Mouse (Mus musculus): ENCODE results near the gene Chst1. TPM values are rescaled to one million over a fixed set of nuclear protein-coding genes. Genes with fewer than 3 reads are reported as not detected.

The Chst1 gene
- total RNA-seq, 2 experiments from 2014 or later, result 201 to 212 TPM

DNA sequence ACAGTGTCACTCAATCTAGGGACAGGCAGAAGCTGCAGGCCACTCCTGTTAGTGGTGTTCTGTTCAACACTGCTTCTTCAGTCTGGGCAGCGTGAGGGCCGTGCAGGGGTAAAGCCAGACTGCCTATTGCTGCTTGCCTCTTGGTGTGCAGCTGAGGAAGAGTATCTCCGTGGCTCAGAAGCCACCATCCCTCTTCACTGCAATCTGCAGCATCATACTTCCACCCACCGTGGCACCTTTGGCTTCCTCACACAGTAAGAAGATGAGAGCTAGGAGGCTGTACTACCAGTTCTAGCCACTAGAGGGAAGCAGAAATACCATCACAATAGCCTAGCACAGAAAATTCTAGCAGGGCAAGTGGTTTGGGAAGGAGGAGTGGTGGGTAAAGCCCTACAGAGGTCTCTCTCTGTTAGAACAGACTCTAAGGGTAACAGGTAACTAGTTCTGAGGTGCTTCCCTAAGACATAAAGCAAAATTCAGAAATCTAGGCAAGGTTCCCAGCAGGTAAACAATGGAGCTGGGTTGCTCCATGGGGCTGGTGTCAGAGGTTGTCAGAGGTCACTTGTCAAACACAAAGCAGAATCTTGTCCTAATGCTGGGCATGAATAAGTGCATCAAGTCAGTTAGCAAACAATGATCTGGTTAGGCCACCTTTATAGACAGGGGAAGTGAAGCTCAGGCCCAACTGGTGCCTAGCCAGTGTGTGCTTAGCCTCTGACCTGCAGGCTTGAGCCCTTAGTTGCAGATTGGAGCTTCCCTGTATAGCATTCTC is 9.5 kb downstream of the Chst1 start:
- DNase-seq (ENCODE audit: low spot score in 2 of 2), result peak; percentile 77 to 78

DNA sequence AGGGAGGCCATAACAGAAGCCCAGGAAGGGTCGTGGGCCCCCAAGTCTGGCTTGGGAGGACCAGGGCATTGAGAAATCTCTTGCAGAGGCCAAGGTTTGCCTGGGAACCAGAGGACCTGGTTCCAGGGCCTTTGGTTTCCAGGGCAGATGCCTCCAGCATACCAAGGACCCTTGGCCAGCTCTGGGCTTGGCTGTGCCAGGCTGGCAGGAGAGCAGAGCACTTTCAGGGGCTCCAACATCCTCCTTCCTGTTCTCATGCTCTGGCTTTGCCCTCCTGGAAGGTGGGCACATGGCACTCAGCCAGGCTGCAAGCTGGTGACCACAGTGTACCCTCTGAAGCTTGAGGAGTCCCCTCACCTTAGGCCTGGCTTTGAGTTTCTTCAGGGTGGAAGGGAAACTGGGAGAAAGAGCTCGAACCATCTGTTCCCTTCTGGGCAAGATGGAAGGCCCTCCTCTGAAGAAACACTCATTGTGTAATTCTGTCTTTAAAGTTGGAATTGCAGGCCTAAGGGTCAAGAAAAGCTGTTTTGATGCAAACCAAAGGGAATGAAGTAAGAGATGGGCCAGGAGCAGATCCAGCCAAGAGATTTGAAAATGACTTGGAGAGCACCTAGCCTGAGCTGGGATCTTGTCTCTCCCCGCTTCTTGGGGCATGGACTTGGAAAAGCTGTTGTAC is 10.3 kb downstream of the Chst1 start:
- DNase-seq (ENCODE audit: low spot score in 2 of 2), result peak; percentile 64 to 74

DNA sequence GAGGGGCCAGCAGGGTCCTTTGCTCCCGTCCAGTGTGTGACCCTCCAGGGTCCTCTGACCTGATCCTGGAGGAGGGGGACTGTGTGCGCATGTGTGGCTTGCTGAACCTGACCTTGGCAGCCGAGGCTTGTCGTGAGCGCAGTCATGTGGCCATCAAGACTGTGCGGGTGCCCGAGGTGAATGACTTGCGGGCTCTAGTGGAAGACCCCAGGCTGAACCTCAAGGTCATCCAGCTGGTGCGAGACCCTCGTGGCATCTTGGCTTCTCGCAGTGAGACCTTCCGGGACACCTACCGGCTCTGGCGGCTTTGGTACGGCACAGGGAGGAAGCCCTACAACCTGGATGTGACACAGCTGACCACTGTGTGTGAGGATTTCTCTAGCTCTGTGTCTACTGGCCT is 14.1 kb downstream of the Chst1 start:
- no peak for DNase-seq (ENCODE audit: low spot score in 2 of 2)

DNA sequence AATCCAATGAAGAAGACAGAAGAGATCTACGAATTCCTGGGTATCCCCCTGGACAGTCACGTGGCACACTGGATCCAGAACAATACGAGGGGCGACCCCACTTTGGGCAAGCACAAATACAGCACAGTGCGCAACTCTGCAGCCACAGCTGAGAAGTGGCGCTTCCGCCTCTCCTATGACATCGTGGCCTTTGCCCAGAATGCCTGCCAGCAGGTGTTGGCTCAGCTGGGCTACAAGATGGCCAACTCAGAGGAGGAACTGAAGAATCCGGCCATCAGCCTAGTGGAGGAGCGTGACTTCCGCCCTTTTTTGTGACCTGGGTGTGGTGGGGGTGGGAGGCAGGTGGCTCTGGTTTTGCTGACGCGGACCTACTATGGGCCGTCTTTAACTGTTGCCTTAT is 14.6 kb downstream of the Chst1 start:
- no peak for DNase-seq (ENCODE audit: low spot score in 2 of 2)

DNA sequence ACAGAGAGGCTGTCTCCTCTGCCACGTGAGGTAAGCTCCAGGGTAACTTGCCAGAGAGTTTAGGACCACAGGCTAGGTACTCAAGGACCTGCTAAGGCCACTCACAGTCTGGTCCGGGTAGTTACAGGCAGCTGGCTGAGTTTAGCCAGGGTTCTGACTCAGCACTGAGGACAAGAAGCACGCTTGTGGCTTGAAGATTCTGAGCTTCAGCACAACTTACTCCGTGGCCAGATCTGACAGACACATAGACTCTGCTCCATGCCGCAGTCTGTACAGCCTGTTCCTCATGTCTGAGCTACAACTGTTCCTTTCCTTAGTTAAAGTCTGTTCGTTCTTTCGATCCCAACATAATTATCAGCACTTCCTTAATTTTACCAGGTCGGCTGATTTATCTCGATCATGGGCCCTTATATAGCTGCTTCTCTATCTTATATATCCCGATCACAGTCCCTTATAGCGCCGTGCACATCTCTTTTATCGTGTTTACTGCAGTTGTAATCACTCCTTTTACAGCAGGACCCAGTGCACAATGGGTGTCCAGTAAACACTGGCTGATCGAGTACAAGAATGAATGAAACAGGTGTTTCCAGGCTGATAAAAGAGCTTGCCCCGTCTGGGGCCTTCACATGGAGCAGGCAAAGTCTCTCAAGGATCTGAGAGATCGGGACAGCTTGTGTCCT is 17.7 kb downstream of the Chst1 start:
- DNase-seq (ENCODE audit: low spot score in 2 of 2), result no peak

DNA sequence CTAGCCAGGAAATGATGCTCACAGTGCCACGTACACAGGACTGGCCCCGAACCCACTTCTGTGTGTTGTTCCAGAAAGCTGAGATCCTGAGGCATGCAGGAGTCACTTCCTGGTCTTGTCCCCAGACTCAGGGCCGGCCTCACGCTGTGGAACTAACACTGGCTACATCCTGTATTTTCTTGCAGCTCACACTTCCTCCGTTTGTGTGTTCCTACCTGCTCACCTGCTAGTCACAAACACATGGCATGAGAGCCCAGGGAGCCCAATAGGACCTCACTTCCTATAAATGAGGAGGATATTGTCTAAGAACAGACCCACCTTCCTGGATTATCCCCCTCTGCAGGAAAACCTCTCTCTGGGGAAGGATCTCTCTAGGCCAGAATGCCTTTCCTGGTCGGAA is 18.5 kb downstream of the Chst1 start:
- no peak for DNase-seq (ENCODE audit: low spot score in 2 of 2)

DNA sequence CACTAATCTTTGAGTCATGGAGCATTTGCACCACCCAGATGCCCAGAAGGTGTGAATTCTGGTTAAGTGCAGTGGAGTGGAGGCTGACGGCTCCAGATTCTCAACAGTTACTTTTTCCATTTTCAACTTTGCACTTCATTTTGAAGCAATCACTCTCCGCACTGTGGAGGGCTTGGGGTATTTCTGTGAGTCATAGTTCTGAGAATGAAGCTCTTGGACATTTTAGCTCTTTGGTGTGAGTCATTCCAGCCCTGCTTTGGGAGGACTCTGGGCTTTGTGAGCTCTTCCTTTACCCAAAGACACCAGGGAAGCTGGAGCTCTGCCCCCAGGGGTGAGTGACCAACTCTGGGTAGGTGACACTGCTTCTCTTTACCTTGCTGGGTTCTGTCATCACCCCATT is 28.1 kb downstream of the Chst1 start:
- no peak for DNase-seq (ENCODE audit: low spot score in 2 of 2)

DNA sequence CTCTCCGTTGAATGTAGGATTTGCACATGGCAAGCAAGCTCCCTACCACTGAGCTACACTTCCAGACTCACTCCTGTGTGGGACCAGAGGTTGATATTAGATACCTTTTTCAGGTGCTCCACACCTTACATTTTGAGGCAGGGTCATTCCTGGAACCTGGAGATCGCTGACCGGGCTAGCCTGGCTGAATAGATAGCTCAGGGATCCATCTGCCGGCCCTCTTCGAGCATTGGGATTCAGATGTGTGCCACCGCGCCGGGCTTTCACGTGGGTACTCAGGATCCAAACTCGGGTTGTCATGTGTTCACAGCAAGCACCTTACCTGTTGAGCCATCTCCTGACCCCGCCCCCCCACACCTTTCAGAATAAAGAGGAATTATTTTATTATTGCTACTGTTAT is 31.3 kb downstream of the Chst1 start:
- DNase-seq (ENCODE audit: low spot score in 2 of 2), result no peak

DNA sequence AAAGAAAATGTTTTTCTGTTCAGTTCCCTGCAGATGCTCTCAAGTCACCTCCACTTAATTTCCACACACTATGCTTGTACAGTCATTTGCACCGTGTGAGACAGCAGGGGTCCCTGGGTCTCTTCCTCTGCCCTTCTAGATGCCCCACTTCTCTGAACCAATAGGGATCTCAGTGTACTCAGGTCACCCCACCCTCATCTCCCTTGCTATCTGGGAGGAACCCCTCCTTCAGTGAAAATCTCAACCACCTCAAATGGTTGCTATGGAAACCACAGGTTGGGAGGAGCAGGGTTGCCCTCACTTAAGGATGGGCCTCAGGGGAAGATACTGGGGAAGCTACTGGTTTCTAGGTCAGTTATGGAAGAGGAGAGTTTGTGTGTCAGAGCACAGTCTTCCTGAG is 32.5 kb downstream of the Chst1 start:
- no peak for DNase-seq (ENCODE audit: low spot score in 2 of 2)

DNA sequence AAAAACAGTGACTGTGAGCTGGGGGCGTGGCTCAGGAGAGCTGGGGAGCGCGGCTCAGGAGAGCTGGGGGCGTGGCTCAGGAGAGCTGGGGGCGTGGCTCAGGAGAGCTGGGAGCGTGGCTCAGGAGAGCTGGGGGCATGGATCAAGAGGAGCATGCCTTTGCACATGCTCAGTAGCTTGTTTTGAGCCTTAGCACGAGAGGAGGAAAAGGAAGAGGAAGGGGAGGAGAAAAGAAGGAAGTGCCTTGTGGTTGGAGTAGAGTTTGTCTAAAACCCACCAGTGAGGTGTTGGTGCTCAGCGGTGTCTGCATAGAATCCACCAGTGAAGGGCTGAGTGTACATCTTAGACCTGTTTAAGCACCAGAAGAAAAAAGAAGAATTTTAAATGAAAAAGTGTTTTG is 41.0 kb downstream of the Chst1 start:
- no peak for DNase-seq (ENCODE audit: low spot score in 2 of 2)

DNA sequence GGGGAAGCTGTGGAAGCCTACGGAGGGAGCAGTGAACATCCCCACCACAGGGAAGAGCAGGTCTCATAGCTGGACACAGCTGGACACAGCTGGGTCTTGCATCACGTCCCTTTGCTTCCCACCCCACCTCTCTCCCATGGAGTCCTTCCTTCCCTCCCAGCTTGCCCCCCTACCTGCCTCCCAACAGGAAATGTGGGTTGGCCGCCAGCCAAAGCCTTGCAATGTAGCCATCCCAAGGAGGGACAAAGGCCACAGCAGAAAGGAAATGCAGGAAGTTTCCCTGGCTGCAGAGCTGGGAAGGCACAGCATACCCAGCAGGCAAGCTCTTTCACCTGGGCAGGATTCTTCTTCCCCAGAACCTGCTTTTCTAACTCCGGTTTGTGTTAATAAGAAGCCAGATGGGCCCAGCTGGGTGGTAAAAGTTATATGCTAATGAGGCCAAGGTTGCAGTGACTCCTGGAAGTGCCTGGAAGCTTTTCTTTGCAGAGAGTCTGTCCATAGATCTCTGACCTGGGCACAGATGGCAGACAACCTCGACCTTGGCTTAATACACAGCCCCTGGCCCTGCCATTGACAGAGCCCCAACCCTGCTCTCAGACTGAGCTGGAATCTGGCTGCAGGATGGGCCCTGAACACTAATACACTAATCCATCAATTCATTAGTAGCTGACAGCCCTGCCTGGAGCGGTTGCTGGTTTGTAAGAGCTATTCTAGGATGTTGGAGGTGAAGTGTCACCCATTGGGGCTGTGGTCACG is 46.0 kb downstream of the Chst1 start:
- DNase-seq (ENCODE audit: low spot score in 2 of 2), result no peak

DNA sequence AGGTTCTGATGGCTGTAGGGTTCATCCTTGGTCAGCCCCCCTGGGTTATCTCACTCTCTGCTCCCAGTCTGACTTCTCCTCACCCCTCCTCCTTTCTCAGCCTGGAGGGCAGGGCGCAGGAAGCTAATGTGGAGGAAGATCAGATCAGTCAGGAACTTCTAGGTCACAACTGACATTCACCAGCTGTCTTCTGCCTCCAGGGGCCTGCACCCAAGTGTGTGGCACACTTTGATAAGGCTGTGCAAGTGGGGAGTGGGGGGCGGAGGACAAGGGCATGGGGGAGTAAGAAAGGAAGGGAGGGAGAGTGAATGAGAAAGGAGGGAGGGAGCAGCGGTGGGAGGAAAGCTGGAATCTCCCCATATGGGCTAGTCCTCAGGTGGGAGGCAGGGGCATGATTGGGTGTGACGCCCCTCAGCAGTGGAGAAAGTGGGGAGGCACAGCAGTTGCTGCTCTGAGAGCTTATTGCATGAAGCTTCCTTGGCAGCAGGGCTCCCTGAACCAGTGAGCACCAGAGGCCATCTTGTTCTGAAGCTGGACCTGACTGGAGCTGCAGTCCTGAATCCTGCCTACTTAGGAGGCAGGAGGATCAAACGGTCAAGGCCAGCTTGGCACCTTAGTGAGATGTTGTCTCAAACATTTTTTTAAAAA is 49.8 kb downstream of the Chst1 start:
- DNase-seq (ENCODE audit: low spot score in 2 of 2), result no peak

DNA sequence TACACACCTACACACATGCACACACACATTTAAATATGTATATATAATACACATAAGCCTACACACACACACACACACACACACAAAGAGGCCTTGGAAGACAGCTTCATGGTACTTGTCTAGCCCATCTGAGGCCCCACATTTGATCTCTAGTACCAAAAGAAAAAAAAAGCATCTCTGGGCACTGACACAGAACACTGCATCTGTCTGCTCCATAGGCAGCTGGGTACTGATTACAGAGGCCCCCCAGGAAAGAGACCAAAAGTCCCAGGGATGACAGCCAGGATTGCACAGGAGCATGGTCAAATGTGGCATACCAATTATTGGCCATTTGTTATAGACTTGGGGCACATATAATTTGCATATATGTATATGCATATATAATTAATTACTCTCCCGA is 50.9 kb downstream of the Chst1 start:
- DNase-seq (ENCODE audit: low spot score in 2 of 2), result no peak

DNA sequence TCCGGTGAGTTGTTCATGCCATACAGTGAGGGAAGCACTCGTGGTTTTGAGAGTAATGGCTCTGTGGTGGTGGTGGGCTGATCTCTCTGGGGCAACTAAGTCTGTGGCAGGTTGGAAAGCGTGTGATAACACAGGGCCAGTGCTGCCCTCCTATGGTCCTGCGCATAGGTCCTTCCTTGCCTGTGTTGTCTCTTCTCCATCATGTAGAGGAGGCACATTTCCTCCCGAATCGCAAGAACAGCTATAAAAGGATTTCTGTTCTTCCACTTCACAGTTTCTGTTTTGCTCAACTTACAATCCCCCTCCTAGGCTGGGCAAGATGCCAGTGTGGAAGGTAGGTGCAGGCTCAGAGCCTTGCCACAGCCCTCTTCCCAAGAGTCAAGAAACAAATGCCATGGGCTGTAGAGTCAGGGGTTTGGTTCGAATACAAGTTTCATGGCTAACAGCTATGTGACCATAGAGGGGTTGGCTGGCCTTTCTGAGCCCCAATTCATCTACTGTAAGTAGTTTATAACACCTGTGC is 51.8 kb downstream of the Chst1 start:
- no peak for DNase-seq (ENCODE audit: low spot score in 2 of 2)

DNA sequence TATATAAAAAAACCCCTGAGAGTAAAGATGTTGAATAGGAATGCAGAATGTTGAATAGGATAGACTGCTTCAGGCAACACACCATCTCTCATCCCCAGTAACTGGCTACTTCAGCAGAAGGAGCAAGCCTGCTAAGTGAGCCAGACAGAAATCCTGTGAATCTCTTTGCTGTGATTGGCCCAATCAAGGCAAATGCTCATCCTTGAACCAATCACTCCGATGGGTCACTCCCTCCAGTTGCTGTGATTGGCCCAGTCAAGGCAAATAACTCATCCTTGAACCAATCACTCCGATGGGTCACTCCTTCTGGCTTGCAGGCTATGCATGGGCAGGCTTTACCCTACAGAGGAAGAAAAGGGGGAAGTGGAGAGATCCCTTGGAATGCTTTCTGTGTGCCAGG is 57.7 kb downstream of the Chst1 start:
- DNase-seq (ENCODE audit: low spot score in 2 of 2), result no peak

DNA sequence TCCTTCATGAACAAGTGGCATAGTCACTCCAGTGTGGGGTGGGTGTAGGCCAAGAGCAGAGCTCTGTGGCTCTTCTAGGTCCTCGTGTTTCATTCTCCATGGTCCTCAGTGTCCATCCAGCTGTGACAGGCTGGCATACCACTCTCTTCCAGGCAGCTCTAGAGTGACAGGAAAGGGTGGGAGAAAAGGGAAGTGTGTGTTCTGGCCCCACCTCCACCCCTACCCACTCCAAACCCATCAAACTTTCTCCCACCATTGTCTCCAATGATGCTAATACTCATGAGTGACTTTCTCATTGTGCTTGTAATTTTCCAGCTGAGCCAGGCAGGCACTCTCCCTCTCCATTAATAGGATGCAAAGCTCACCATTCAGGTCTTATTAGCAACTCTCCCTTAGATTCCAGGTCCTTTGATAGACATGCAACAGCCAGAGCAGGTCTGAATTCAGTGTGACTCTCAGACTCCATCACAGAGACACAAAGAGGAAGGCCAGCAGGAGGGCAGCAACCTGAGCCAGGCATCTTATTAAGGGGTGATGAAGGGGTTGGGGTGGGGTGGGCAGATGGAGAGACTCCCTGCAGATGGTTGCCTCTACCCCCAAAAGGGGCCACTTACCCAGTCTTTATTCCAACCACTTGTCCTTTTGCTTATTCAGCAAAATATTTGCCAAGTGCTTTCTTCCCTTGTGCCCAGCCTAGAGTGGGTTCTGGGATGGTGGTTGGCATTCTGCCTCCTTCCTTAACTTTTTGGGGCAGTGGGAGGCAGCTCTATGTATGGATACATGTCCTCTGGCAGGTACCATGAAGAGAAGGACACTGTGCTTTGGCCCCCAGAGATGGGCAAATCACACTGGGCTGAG is 59.0 kb downstream of the Chst1 start:
- DNase-seq (ENCODE audit: low spot score in 2 of 2), result no peak

DNA sequence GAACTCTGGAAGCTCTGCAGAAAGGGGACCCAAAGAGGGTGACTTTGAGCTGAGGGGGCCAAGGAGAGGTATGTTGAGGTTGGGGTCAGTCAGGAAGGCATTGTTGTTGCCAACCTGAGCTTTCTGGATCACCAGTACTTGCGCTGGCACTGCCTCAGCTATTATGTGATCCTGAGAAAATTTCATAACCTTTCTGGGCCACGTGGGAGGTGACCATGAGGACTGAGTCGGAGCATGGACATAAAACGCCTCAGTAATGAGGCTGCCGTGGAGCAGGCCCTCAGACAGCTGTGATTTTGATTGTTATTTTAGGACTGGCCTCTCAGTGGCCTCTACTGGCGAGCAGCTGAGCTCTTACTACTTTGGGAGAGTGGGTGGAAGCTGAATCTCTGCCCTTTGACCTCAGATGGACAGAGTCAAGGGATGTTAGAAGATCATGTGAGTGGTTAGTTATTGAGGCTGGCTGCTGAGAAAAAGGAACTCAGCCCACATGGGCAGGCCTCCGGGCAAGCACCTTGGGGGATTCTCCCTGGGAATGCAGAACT is 60.1 kb downstream of the Chst1 start:
- DNase-seq (ENCODE audit: low spot score in 2 of 2), result no peak

DNA sequence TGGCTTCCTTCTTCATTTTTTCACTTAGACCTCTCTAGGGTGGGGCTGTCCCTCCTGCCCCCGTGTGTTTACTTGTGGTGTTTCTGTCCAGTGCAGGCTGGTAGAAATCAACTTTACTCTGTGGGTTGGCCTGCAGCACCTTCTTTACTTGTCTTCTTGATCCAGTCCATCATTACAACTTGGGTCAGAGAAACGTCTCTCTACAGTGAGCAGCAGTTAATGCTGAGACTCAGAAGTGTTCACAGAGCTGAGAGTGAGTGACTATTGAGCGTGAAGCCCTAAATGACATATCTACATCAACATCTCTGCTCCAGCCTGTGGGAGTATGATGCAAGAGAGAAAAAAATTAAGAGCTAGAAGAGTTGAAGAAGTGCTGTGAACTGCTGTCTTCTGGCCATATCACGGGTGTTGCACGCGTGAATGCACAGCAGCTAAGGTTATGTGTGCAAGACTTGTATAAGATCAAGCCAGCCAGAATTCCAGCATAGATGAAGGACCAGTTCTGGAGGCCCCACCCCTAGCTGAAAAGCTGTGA is 63.1 kb downstream of the Chst1 start:
- no peak for DNase-seq (ENCODE audit: low spot score in 2 of 2)
